Mouse (Mus musculus) kidney, embryonic 15.5 days (tissue): ENCODE data around the gene Gh. TPM values are rescaled to one million over a fixed set of nuclear protein-coding genes. Genes with fewer than 3 reads are reported as not detected.

Experiments used
- ATAC-seq: fragments of 200-750 bp; cut with Nextera tagmentation; replicated peaks from 2 replicates; pipeline ENCODE4 v1.8.0; 2017; ENCODE audit warnings: moderate TSS enrichment; ENCODE audit not compliant: low FRiP score
- H3K27ac ChIP-seq: fragments of 300-500 bp; sonication (generic); 2 replicates; pipeline ENCODE4 v1.5.1; 2015; ENCODE audit warnings: mild to moderate bottlenecking, inconsistent platforms
- H3K27me3 ChIP-seq: fragments of 300-500 bp; sonication (generic); 2 replicates; pipeline ENCODE4 v1.6.1; 2015; ENCODE audit warnings: inconsistent platforms
- H3K36me3 ChIP-seq: fragments of 300-500 bp; sonication (generic); 2 replicates; pipeline ENCODE4 v1.6.1; 2015; ENCODE audit warnings: inconsistent platforms
- H3K4me1 ChIP-seq: fragments of 300-500 bp; sonication (generic); 2 replicates; pipeline ENCODE4 v1.6.1; 2015; ENCODE audit warnings: inconsistent platforms
- H3K4me2 ChIP-seq: fragments of 300-500 bp; sonication (generic); 2 replicates; pipeline ENCODE4 v1.6.1; 2015; ENCODE audit warnings: moderate library complexity, mild to moderate bottlenecking, inconsistent platforms
- H3K4me3 ChIP-seq: fragments of 300-500 bp; sonication (generic); replicated peaks from 2 replicates; pipeline ENCODE4 v1.5.1; 2015; ENCODE audit warnings: mild to moderate bottlenecking, inconsistent platforms
- H3K9ac ChIP-seq: fragments of 300-500 bp; sonication (generic); 2 replicates; pipeline ENCODE4 v1.6.1; 2015; ENCODE audit warnings: mild to moderate bottlenecking, inconsistent platforms
- H3K9me3 ChIP-seq: fragments of 300-500 bp; sonication (generic); replicated peaks from 2 replicates; pipeline ENCODE4 v1.6.1; 2016; ENCODE audit warnings: inconsistent platforms
- WGBS: fragments of 180-500 bp; shearing (Covaris S2); methylation state at CpG from one replicate; pipeline ENCODE4 v1.1.7; 2015; ENCODE audit warnings: mixed read lengths; 5-methylcytosine and 5-hydroxymethylcytosine counted together
- polyA plus RNA-seq: library from polyadenylated mRNA; unstranded; fragments of >200 nt; fragmentation: Nextera tagmentation; extraction: Ambion mirVana; gene quantifications from 2 replicates; pipeline ENCODE4 v1.2.1, GENCODE M21; 2015

Gene Gh
- polyA plus RNA-seq, 1 experiment from 2014 or later = not detected

- no peak overlapping the region for H3K4me2 ChIP-seq
- ATAC-seq = no peak
- H3K9ac ChIP-seq = no peak overlapping the region
- H3K4me3 ChIP-seq = no peak overlapping the region
- WGBS = 57% methylated on average over 15 of the region's 15 CpGs
- peaks cover 43% of the 10 kb centered on the region for H3K4me1 ChIP-seq
- H3K27me3 ChIP-seq = no peaks in the 10 kb centered on the region
- 0 out of 2 replicates have a peak overlapping the region, but pooled peaks have one; percentile 83 for H3K27ac ChIP-seq
- H3K9me3 ChIP-seq = no peaks in the 10 kb centered on the region
- H3K36me3 ChIP-seq = peaks cover 61% of the 10 kb centered on the region
Observed at GRCm38 (mm10) chr11:106267311-106267852, 34.3 kb downstream of the Gh start.

GRCm38 (mm10) chr11:106266431-106266830 is 35.2 kb downstream of the Gh start:
- no peak overlapping the region for H3K4me3 ChIP-seq
- H3K36me3 ChIP-seq = peaks cover 71% of the 10 kb centered on the region
- H3K27ac ChIP-seq = no peak overlapping the region
- H3K9me3 ChIP-seq = no peaks in the 10 kb centered on the region
- no peak overlapping the region for H3K9ac ChIP-seq
- no peak for ATAC-seq
- peaks cover 39% of the 10 kb centered on the region for H3K4me1 ChIP-seq
- 92% methylated on average over 10 of the region's 10 CpGs for WGBS
- no peak overlapping the region for H3K4me2 ChIP-seq
- H3K27me3 ChIP-seq = no peaks in the 10 kb centered on the region

GRCm38 (mm10) chr11:106265570-106265969 is 36.1 kb downstream of the Gh start:
- 86% methylated on average over 4 of the region's 4 CpGs for WGBS
- H3K9ac ChIP-seq = no peak overlapping the region
- no peak for ATAC-seq
- H3K9me3 ChIP-seq = no peaks in the 10 kb centered on the region
- H3K36me3 ChIP-seq = peaks cover 78% of the 10 kb centered on the region
- no peaks in the 10 kb centered on the region for H3K27me3 ChIP-seq
- H3K27ac ChIP-seq = no peak overlapping the region
- H3K4me3 ChIP-seq = no peak overlapping the region
- H3K4me1 ChIP-seq = peaks cover 36% of the 10 kb centered on the region
- no peak overlapping the region for H3K4me2 ChIP-seq

GRCm38 (mm10) chr11:106264988-106265387 is 36.7 kb downstream of the Gh start:
- ATAC-seq = no peak
- WGBS = 89% methylated on average over 15 of the region's 15 CpGs
- H3K9me3 ChIP-seq = no peaks in the 10 kb centered on the region
- peaks cover 31% of the 10 kb centered on the region for H3K4me1 ChIP-seq
- no peak overlapping the region for H3K9ac ChIP-seq
- no peaks in the 10 kb centered on the region for H3K27me3 ChIP-seq
- H3K4me3 ChIP-seq = no peak overlapping the region
- no peak overlapping the region for H3K27ac ChIP-seq
- H3K36me3 ChIP-seq = peaks cover 76% of the 10 kb centered on the region
- no peak overlapping the region for H3K4me2 ChIP-seq

GRCm38 (mm10) chr11:106263963-106264362 is 37.7 kb downstream of the Gh start:
- Histone ChIP-seq H3K9me3 (no peaks in the 10 kb centered on the region), H3K27ac (no peak overlapping the region), H3K36me3 (peaks cover 85% of the 10 kb centered on the region), H3K4me2 (no peak overlapping the region), H3K9ac (no peak overlapping the region), H3K4me1 (peaks cover 25% of the 10 kb centered on the region), H3K4me3 (no peak overlapping the region), H3K27me3 (no peaks in the 10 kb centered on the region)
- 89% methylated on average over 9 of the region's 9 CpGs for WGBS
- no peak for ATAC-seq

- ATAC-seq = no peak
- Histone ChIP-seq H3K36me3 (peaks cover 82% of the 10 kb centered on the region), H3K4me2 (no peak overlapping the region), H3K27ac (no peak overlapping the region), H3K9ac (no peak overlapping the region), H3K9me3 (no peaks in the 10 kb centered on the region), H3K4me3 (no peak overlapping the region), H3K27me3 (no peaks in the 10 kb centered on the region), H3K4me1 (peaks cover 16% of the 10 kb centered on the region)
- 60% methylated on average over 14 of the region's 14 CpGs for WGBS
Observed at GRCm38 (mm10) chr11:106260826-106261450, 40.7 kb downstream of the Gh start.

- H3K9me3 ChIP-seq = no peaks in the 10 kb centered on the region
- peak overlapping the region; percentile 81; the same call in 1 of the 2 replicates for H3K27ac ChIP-seq
- no peaks in the 10 kb centered on the region for H3K27me3 ChIP-seq
- H3K4me2 ChIP-seq = peak overlapping the region; percentile 87
- WGBS = 67% methylated on average over 5 of the region's 5 CpGs
- H3K36me3 ChIP-seq = peaks cover 70% of the 10 kb centered on the region
- peak overlapping the region; percentile 84 for H3K9ac ChIP-seq
- no peak for ATAC-seq
- peaks cover 28% of the 10 kb centered on the region for H3K4me1 ChIP-seq
- H3K4me3 ChIP-seq = peak overlapping the region; percentile 73
Observed at GRCm38 (mm10) chr11:106256775-106257174, 44.9 kb downstream of the Gh start.

GRCm38 (mm10) chr11:106255685-106256451 is 45.8 kb downstream of the Gh start, which contains the start of the genes Ftsj3 and Psmc5:
Ftsj3 (minus strand) TSS chr11:106256079.
Psmc5 (plus strand) TSS chr11:106256154.
- Histone ChIP-seq H3K9me3 (no peaks in the 10 kb centered on the region), H3K27me3 (no peaks in the 10 kb centered on the region), H3K4me3 (peak within 1 kb of the TSS; percentile 73), H3K27ac (peak within 1 kb of the TSS; percentile 81), H3K9ac (peak within 1 kb of the TSS; percentile 84), H3K4me2 (peak within 1 kb of the TSS; percentile 87), H3K36me3 (peaks cover 70% of the 10 kb centered on the region), H3K4me1 (peaks cover 26% of the 10 kb centered on the region)
- under 1% methylated on average over 42 of the region's 42 CpGs for WGBS
- peak; percentile 97 for ATAC-seq

GRCm38 (mm10) chr11:106255174-106255573 is 46.5 kb downstream of the Gh start:
- Histone ChIP-seq H3K27ac (peak overlapping the region; percentile 81; the same call in 1 of the 2 replicates), H3K9me3 (no peaks in the 10 kb centered on the region), H3K4me1 (peaks cover 22% of the 10 kb centered on the region), H3K9ac (peak overlapping the region; percentile 74), H3K4me3 (peak overlapping the region; percentile 73), H3K36me3 (peaks cover 72% of the 10 kb centered on the region), H3K4me2 (peak overlapping the region; percentile 87), H3K27me3 (no peaks in the 10 kb centered on the region)
- 2% methylated on average over 22 of the region's 22 CpGs for WGBS
- no peak for ATAC-seq

GRCm38 (mm10) chr11:106254767-106255166 is 46.9 kb downstream of the Gh start:
- H3K4me1 ChIP-seq = peaks cover 22% of the 10 kb centered on the region
- no peak for ATAC-seq
- H3K27ac ChIP-seq = 0 out of 2 replicates have a peak overlapping the region, but pooled peaks have one; percentile 81
- no peaks in the 10 kb centered on the region for H3K27me3 ChIP-seq
- no peaks in the 10 kb centered on the region for H3K9me3 ChIP-seq
- peak overlapping the region; percentile 73 for H3K4me3 ChIP-seq
- H3K9ac ChIP-seq = peak overlapping the region; percentile 74
- H3K36me3 ChIP-seq = peaks cover 74% of the 10 kb centered on the region
- H3K4me2 ChIP-seq = peak overlapping the region; percentile 87
- 12% methylated on average over 2 of the region's 2 CpGs for WGBS
